Mouse (Mus musculus) thymus, adult 2 months (tissue): Measurements from ENCODE around the gene Bag1.

Source experiments
- CTCF ChIP-seq: fragments of 200-500 bp; IDR thresholded peaks from 2 replicates; pipeline ENCODE4 v1.5.1; 2012; ENCODE audit warnings: mild to moderate bottlenecking, control low read depth, low read length, moderate library complexity, borderline replicate concordance; ENCODE audit not compliant: control insufficient read depth, poor library complexity, insufficient read depth; ENCODE audit errors: extremely low read depth
- POLR2A ChIP-seq: fragments of 200-500 bp; IDR thresholded peaks from 2 replicates; pipeline ENCODE4 v1.6.1; 2012; ENCODE audit warnings: mild to moderate bottlenecking, low read length, control low read depth, moderate library complexity; ENCODE audit not compliant: control insufficient read depth, poor library complexity, insufficient read depth; ENCODE audit errors: extremely low read depth

DNA sequence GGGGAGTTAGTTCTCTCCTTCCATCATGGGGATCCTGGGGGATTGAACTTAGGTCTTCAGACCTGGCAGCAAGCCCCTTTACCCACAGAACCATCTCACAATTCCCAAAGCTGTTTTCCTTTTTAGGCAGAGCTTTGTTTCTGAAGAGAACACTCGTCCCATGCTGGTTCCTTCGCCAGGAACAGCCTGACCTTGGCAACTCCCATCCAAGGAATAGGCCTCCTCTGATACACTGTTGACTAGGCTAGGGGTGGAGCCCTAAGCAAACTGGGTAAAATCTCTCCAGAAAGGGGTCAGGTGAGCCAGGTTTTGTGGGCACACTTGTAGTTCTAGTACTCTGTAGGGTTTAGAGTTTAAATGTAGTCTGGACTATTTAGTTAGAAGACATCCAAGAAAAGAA lies 48.8 kb downstream of the Bag1 start:
- TF ChIP-seq CTCF (no peak), POLR2A (no peak)
